Mouse (Mus musculus) embryo, embryonic 10.5 days (tissue): ENCODE data around the gene Cfap77.

Experiments
- DNase-seq: peaks from one replicate; pipeline ENCODE4 v3.0.0-alpha.2; 2015; ENCODE audit warnings: low spot score

Cfap77 gene

DNA sequence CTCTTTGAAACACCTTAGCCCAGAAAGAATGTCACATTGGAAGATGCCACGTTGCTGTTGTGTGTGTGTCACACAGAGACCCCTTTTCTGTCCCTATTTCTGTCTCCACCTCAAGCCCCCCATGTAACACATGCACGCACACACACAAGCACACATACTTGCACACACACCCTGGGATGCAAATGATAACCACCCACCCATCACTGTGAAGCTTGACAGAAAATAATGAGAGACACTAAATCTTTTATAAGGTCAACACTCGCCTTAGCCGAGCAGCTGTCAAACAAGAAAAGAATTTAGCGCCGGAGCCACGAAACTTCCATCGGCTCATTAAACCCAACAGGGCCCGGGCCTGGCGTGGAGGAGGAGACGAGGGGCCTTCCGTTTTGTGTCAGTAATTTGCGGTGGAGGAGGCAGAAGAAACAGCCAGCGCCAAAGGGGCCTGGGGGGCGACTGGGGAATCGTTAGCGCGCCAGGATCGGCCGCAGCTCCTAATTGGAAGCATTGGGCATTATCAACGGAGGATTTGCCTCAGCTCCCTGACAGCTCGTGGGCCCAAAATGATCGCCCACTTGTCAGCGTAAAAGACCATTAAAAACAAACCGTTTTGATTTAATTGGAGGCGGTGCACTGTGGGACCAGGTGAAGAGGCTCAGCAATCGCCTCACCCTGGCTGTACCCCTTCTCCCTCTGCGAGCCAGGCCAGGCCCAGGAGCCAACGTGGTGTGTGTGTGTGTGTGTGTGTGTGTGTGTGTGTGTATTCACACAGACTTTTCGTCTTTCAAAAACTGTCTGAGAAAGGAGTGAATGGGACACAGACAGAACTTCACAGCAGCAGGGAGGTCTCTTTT, 111.0 kb downstream of the Cfap77 start:
- DNase-seq = peak; percentile 60

DNA sequence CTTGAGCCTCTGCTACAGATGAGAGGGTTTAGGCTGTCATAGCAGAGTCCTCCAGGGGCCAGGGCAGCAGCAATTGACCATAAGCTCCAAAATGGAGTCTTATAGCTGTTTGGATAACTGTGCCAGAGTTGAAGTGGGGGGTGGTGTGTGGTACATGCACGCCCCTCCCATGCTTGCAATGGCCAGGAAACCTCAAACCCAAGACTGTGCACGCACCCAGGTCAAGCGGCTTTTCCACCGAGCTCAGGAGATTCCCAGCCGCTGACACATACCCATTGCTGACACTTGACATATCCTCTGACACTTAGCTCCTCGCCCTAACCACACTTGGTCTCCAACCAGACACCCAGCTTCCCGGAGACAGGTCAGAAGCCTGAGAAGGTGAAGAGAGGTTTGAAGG, 115.9 kb downstream of the Cfap77 start:
- no peak for DNase-seq

DNA sequence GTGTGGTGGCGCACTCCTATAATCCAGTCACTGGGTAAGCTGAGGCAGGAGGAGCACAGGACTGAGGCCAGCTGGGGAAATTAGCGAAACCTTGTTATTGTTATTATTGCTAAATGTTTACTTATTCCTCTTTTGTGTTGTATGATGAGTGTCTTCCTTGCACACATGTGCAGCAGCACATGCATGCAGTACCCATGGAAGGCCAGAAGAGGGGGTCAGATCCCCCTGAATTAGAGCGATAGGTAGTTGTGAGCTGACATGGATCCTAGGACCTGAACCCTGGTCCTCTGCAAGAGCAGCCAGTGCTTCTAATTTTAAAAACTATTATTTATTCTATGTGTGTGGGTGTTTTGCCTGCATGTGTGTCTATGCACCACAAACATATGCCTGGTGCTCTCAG, 124.3 kb downstream of the Cfap77 start:
- no peak for DNase-seq

DNA sequence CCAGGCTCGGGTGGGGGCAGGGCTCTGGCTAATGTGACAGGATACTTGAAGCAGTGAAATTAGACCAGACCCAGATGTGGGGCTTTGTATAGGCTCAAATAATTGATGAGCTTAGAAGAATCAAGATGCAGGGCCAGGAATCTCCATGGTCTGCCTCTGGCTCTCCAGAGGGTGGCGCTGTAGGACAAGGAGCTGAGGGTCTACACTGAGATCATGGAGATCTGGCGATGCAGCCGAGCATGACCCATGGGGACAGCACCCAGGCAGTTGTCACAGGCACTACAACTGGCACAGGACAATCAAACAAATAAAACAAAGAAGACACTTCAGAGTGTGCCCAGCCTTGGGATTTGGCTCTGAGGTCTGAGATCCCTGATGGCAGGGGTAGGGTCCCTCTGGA, 131.0 kb downstream of the Cfap77 start:
- DNase-seq = peak; percentile 87

DNA sequence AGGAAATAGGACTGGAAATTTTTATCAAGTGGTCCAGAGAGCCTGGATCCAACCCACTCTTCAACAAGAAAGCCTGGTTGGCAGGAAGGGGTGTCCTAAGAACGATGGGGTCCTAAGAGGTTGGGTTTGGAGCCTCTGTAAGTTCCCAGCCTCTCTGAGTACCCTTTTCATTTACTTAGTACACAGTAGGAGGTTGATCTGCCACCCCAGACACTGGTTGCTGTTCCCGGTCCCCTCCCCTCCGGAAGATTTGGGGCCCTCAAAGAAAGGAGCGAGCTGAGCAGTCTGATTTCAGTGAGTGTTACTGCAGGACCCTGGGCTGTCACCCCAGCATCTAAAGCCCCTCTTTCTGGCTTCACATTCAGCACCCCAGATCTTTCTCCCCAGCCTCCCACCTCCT, 135.9 kb downstream of the Cfap77 start:
- DNase-seq = peak; percentile 10

DNA sequence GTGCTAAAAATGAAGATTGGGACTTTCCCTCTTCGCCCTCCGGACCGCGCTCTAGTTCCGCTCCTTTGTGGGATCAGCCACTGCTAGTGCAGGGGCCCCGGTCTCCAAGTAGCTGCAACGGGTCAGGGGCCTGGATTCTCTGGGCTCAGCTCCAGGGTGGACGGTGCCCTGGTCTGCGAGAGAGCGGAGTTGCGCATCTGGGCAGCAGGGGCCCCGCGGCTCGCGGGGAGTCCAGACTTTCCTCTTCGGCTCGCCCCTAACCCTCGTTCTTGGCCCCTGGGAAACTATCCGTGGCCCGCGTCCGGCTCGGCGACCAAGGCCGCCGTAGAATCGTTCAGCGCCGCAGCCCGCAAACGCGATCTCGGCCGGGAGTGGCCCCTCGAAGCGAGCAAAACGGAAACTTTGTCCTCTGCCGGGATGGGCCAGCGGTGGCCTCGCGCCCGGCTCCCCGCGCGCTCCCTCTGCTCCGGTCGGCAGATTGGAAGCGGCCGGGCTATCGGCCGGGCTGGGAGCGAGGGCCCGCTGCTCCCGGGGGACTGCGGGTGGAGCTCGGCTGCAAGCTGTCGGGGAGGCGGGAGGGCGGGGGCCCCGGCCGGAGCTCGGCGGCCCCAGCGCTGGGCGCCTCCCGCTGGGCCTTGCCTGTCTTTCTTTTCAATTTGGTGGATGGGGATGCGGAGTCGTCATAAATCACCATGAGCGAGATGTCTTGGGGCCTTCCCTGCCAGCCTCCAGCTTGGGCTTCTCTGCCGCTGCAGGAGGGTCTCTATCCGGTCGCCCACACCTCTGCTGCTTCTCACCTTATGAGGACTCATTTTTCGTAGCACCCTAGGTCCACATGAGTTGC, 137.1 kb downstream of the Cfap77 start:
- DNase-seq = peak; percentile 65

DNA sequence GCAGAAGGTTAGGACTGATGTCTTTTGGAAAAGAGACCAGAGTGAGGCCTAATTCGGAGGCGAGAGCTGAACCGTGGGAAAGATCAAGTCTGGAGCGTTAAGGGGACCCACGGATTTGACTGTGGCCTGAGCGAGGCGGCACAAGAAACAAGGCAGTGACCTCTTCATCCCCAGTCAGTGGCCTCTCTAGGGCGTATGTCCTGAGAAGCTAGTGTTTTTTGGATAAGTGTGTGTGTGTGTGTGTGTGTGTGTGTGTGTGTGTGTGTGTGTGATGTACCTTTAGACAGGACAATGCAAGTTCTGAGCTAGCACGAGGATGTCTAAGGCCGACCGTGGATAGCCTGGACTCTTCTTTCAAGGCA, 137.7 kb downstream of the Cfap77 start:
- no peak for DNase-seq

DNA sequence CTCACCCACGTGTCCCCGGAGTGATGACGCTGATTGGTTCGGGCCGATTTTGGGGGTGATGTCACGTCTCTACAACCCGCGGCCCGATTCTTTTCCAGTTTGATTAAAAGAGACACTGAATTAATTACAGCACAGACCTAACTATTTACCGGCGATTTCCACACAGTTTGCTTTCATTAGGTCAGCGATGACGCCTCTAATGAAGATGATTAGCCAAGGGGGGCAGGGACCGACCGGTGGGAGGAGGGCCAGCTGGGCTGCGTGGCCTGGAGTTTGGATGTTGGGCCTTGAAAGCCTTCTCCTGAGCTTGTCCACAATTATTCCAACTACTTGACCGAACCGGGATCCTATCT, 138.4 kb downstream of the Cfap77 start, which contains the start of gene Barhl1:
Gene Barhl1 (minus strand): TSS at position 156 of the 353 bp plus-strand sequence.
- DNase-seq = peak; percentile 31

DNA sequence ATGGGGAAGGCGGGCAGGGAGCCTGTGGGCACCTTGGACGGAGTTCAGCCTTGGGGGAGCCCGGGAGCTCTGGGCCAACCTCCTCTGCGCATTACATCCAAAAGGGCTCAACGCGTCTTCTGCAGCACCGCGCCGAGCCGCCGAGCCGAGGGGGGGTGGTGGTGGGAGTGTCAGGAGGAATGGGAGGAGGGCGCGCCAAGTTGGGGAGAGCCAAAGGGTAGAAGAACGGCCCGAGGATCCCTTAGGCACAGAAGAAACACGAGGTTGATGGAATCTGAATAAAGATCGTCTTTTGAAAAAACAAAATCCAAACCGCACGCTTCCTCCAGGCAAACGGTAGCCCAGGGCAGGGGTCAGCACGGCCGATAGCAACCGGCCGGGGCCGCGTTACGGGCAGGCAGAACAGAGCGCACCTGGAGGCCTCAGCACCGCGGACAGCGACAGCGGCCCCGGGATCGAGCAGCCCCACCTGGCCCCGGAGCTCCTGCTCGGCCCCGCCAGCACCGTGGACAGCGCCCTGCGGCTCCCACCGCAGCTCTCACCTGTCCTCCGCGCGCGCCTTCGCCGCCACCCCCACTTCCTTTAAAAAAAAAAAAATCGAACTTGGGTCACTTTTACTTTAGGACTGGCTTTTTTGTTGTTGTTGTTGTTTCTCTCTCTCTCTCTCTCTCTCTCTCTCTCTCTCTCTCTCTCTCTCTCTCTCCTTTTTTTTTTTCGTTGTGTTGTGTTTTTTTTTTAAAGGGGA, 138.9 kb downstream of the Cfap77 start:
- DNase-seq = peak; percentile 72

DNA sequence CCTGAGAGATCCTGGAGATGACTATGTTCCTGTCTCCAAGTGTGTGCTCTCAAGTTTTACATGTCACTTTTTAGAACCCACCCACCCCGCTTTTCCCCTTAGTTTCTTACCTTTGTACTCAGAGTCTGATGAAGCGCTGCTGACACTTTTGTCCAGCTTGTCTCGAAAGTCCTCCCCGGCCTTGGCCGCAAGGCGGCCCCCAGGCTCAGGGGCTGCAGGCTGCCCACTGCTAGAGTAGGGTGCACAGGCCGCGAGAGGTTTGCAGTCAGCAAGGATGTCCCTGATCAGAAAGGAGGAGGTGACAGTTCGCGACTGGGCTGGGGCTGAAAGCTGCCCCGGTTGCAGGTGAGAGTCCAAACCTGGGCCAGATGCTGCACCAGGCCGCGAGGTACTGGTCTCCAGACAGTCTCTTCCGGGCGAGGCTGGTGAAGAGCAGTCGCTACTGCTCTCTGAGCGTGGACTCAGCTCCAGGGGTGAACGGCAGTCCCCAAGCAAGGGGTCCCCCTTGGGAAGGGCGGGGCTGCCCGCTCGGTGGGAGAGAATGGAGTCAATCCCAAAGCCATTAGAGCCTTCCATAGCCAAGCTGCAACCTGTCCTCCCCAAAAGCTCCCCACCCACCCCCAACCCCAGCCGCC, 139.6 kb downstream of the Cfap77 start:
- DNase-seq = peak; percentile 9

DNA sequence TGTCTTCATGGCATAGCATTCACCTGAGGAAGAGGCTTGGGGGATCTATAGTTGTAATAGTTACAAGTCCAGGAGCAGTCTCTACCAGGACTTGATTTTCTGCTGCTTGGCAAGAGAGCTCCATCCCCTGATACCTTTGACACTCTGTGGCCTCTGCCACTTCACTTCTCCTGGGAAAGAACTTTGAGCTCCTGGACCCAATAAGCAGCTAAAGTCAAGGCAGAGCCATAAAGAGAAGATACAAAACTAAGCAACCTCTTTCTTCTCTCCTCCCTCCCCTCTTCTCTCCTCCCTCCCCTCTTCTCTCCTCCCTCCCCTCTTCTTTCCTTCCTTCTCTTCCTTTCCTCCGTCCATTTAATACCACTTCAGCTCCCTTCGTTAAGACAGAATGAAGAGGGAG, 140.7 kb downstream of the Cfap77 start:
- no peak for DNase-seq

DNA sequence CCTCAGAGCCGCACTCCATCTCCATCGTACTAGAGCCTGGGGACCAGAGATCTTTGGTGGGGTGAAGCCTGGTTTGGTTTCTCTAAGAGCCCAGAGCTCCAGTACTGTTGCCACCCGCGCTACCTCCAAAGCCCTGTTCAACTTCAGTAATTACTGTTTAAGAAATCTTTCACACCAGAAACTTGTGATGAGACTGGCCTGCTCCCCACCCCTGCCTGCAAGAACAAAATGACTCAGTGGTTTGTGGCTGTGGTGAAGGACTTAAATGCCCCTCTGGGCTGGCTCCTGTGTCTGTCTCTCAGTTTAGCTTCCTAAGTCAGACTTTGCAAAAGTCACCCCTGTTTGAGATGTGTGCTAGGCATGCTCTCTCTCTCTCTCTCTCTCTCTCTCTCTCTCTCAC, 141.9 kb downstream of the Cfap77 start:
- peak; percentile 21 for DNase-seq

DNA sequence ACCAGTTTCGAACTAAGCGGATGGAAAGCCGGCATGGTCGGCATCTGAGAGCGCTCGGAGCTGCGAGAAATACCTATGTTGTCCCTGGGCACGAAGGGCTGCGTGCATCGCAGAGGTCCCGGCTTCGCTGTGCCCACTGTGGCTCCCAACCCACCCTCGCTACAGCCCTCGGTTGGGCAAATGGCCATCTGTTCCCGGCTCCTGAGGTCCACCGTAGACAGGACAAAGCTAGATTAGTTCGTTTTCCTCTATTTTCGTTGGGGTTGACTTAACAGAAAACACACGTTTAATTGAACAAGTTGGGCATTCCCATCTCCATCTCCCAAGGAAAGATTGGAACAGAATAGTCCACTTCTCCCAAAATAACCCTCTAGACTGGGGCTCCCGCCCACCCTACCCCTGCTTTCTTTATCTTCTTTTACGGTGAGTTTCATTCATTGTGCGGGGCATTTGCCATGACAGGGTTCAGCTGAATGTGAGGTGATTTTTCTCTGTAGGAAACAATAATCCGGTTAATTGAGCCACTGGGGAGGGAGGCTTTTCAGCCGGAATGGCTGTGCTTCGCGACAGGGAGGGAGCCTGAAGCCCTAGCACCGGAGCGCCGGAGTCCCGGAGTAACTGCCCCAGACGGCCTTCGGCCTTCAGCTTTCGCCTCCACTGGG, 142.7 kb downstream of the Cfap77 start:
- DNase-seq = peak; percentile 53

DNA sequence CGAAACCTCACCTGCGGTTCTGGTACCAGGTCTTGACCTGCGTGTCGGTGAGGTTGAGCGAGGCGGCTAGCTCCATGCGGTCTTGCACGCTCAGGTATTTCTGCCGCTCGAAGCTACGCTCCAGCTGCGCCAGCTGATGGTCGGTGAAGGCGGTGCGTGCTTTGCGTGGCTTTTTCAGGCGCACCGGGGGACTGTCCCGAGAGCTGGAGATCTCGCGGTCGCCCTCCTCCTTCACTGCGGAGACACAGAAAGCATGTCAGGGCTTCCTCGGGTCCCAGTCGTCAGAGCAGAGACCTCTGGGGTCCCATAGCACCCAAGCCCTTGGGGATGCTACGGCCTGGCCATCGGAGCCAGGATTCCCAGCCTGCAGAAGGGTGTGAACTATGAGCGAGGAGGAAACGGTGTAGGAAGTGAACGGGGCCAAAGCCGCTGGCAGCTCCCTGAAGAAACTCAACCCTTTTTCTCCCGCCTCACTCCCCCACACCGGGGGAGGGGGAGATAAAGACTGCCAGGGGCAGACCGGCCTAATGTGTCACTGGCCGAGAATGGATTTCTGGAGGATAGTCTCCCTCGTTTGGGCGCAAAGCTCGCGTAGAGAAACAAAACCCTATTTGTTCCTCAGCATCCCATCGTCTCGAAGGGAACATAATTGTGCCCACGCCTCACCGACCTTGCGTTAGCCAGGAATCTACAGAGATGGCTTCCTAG, 143.4 kb downstream of the Cfap77 start:
- DNase-seq = no peak

DNA sequence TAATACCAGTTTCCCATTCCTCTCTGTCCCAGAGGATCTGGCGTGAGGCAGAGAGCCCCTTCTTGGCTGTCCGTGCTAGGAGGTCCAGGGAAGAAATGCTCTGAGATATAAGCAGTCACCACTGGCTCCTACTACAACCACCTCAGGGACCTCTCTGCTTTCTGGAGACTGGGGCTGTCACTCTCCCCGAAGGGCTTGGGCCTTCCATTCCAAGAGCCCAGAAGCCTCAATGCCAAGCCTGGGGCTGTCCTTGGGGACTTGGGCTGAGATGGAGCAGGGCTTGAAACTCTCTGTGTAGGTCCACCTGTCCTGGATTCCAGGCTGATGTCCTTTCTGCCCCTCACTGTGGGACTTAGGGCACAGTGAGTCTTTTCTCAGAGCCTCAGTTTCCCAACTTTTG, 144.0 kb downstream of the Cfap77 start:
- DNase-seq = no peak

DNA sequence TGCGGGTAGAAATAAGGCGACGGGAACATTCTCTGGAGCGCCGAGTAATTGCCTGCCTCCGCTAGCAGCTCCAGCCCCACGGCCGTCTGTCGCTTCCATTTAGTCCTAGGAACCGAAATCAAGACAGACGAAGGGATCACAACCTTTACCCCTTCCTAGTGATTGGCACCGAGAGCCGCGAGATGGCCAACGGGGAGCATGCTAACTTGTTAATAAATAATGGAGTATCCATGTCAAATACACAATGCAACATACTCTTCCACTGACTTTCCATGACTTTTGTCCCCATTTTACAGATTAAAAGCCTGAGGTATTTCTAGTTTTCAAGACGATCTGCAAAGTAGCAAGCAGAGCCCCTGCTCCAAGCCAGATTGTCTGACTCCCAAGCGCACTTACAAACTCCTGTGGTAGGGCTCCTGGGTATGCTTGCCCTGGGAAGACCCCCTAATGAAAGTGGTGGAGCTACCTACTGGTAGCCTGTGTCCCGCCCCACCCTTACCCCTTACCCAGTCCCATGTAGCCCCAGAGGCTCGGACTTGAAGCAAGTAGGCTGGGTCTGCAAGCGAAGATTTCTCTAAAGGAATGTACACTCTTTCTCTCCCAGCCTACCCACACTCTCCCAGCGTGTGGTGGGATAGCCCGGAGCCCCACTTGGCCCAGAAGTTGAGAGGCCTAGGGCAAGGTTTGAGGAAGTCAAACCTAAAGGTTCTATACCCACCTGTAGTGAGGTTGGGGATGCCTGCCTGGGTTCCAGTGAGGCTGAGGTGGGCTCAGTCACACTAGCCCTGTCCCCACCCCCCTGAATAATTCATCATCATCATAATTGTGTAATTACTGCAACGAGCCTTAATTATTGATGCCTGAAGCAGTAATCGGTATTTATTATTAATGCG, 144.8 kb downstream of the Cfap77 start:
- DNase-seq = peak; percentile 15

DNA sequence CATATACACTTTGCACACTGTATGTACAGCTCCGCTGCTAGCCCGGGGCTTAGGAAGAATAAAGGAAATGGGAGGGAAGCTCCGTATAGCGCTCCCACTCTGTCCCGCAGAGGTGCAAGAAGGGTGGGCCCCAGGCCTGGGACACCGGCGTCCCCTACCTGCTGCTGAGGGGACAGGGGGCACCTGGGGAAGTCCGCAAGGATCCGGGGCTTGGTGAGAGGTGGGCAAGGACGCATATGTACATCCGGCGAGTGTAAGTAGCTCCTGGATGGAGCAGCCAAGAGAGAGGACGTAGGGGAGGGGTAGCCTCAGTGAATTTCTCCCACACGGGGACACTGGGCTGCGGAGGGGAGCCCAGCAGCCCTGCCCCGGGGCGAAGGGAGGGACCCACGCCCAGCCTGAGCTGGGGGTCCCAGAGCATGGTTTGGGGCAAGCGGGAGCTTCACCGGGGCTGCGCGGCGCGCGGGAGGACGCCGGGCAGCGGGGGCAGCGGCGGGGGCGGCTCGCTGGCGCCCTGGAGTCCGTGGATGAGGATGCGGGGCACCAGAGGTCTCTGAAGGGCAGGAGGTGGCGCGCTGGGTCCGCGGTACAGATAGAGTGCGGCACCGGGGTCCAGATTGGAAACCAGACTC, 145.6 kb downstream of the Cfap77 start:
- peak; percentile 22 for DNase-seq

DNA sequence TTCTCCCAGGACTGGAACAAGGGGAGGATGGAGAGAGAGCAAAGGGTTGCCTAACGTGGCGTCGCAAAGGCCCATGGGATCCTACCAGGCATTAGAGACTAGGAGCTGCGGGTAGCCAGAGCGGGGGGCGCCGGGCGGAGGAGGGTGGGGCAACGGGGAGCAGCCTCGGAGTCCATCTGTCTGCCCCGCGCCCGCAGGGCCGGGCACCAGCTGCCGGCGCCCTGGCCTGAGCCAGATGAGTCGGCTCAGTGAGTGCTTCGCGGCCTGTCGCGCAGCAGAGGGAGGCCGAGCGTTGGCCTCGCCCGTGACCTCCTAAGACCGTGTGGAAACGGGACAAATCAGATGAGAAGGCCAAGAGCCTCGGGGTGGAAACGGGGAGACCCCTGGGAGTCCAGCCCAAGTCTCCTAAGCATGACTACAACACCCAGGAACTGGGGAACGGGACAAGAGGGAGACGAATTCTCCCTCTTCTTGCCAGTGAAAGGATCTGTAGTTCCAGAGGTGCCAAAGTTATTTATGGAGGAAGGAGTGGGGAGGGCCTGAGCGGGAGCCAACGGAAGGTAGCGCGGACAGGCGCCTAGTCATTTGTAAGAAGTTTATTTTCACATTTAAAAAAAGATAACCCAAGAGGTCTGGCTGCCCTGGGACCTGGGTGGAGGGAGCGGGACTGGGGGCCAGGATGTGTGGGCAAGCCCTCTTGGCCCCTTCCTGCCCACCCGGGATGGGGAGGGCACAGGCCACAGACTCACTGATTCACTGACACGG, 146.3 kb downstream of the Cfap77 start:
- peak; percentile 64 for DNase-seq
